Mouse (Mus musculus): ENCODE measurements around the gene Snorc. TPM values are rescaled to one million over a fixed set of nuclear protein-coding genes. Genes with fewer than 3 reads are reported as not detected.

The Snorc gene
- polyA plus RNA-seq, 1 experiment, result 0.40 TPM

DNA sequence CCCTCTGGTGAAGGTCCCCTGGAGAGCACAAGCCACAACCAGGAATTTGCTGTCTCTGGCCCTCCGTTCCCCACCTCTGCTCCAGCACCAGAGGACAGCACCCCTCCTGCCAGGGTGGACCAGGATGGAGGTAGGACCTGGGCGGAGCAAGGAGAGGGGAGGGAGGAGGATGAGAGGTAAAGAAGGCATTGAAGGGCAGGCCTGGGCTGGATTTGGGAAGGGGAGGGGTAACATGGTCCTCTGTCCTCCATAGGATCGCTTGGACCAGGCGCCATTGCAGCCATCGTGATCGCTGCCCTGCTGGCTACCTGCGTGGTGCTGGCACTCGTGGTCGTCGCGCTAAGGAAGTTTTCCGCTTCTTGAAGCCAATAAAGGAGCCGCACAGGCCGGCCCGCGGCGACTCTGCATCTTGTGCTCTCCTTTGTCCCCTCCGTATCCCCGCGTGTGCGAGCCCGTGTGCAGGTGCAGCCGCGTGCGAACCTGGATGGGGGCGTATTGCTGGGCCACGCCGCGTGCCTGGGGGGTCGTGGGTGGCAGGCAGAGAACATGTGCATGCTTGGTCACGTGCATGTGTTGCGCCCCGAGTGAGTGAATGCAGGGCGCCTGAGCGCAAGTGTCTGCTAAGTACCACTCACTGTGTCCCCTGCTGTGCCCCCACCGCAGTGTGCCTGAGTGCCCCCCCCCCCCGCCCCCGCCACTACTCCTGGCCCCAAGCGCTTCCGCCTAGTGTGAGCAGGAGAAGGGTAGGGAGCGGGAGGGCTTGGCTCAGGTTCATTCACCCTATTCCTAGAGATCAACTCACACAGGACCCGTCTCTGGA is 5.2 kb downstream of the Snorc start:
- DNase-seq (ENCODE audit: low read depth), result peak; percentile 41
- TF ChIP-seq CTCF (IDR thresholded peaks at IDR 0.05; ENCODE audit: borderline replicate concordance, extremely low read depth, insufficient read depth, insufficient read length) (no peak), POLR2A (IDR thresholded peaks at IDR 0.05; ENCODE audit: borderline replicate concordance, extremely low read depth, insufficient read depth, insufficient read length, poor library complexity, severe bottlenecking) (no peak)

DNA sequence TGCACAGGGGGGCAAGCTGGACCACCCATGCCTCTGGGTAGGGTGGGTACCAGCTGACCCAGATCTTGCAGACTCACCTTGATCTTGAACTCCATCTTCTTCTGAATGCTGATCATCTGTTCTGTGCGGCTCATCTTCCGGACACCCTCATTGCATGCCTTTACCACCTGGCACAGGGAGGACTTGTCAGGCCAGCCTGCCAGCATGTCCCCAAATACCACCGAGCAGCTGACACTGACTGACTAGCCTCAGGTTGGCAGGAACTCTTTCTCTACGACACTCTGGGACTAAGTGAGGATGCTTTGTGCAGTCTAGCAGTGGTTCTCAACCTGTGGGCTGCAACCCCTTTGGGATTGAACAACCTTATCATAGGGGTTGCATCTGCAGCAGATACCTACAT is 12.5 kb downstream of the Snorc start:
- no peak for DNase-seq (ENCODE audit: low read depth)
- no peak for TF ChIP-seq POLR2A (IDR thresholded peaks at IDR 0.05; ENCODE audit: borderline replicate concordance, extremely low read depth, insufficient read depth, insufficient read length, poor library complexity, severe bottlenecking)
- no peak for TF ChIP-seq CTCF (IDR thresholded peaks at IDR 0.05; ENCODE audit: borderline replicate concordance, extremely low read depth, insufficient read depth, insufficient read length)

DNA sequence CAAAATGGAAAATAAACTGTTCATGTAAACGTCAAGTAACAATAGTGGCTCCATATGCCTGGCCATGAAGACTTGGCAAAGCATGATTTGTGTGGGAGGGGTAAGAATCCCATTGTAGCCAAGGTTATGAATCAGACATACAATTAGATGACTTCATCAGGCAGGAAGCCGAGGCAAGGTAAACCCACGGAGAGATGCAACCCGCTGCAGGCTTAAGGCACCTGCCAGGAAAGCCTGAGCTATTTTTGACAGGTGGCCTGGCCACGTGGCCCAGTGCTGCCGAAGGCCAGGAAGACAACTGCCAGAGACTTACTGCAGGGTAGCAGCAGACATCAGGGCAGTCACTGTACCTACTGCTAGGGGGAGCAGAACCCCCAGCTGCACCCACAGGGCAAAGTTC is 16.3 kb downstream of the Snorc start:
- DNase-seq (ENCODE audit: low read depth), result no peak
- TF ChIP-seq POLR2A (IDR thresholded peaks at IDR 0.05; ENCODE audit: borderline replicate concordance, extremely low read depth, insufficient read depth, insufficient read length, poor library complexity, severe bottlenecking), result no peak
- no peak for TF ChIP-seq CTCF (IDR thresholded peaks at IDR 0.05; ENCODE audit: borderline replicate concordance, extremely low read depth, insufficient read depth, insufficient read length)

DNA sequence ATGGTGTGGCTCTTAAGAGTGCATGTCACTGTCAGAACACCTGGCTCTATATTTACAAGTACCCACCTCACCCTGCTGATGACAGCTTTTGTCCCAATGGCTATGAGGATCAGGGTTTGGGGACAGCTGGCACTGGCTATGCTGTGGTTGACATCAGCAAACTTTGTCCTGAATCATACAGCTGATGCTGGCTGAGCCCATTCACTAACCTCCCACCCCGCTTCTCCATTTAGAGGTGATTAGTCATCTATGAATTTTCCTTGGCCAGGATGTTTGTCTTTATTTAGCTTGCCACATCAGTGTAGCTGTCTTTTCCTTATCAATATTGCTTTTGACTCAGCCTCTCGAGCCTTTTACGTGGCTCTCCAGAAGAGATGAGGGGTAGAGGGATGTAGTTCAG is 22.2 kb downstream of the Snorc start:
- DNase-seq (ENCODE audit: low read depth), result no peak
- TF ChIP-seq CTCF (IDR thresholded peaks at IDR 0.05; ENCODE audit: borderline replicate concordance, extremely low read depth, insufficient read depth, insufficient read length) (no peak), POLR2A (IDR thresholded peaks at IDR 0.05; ENCODE audit: borderline replicate concordance, extremely low read depth, insufficient read depth, insufficient read length, poor library complexity, severe bottlenecking) (no peak)

DNA sequence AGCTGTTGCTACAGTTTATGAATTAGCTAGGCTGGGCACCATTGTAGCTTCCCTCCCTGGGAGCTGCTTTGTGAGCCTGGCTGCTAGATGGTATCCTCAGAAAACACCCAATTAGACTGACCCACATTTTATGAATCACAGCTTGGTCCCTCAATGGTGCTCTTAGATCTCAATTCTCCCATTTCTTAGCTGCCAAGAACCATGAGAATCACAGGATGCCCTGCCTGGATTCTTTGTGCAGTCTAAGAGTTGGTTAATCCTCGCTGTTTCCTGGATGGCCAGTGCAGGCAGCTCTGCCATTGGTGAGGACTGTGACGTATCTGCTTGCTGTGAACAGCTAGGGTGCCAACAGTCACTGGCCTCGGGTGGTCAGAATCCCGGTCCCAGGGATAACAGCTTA is 23.5 kb downstream of the Snorc start:
- TF ChIP-seq POLR2A (IDR thresholded peaks at IDR 0.05; ENCODE audit: borderline replicate concordance, extremely low read depth, insufficient read depth, insufficient read length, poor library complexity, severe bottlenecking) (no peak), CTCF (IDR thresholded peaks at IDR 0.05; ENCODE audit: borderline replicate concordance, extremely low read depth, insufficient read depth, insufficient read length) (no peak)
- DNase-seq (ENCODE audit: low read depth), result no peak

DNA sequence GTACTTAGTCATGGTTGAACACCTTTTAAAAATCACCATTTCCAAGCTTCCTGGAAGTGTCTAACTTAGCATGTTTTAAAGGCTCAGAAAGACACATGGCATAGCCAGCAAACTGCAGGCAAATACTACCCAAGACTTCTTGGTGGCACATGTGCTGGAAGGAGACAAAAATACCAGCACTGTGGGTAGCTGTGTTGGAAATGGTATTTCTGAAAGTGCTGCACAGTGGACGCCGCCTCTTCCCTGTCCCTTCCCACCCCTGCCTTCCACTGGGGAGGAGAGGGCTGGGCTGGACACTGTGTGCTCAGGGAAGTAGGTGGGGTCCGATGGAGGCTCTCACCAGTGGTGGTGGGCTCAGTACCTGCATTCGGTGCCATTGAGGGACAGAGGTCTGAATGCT is 35.5 kb downstream of the Snorc start:
- no peak for DNase-seq (ENCODE audit: low read depth)
- TF ChIP-seq CTCF (IDR thresholded peaks at IDR 0.05; ENCODE audit: borderline replicate concordance, extremely low read depth, insufficient read depth, insufficient read length) (no peak), POLR2A (IDR thresholded peaks at IDR 0.05; ENCODE audit: borderline replicate concordance, extremely low read depth, insufficient read depth, insufficient read length, poor library complexity, severe bottlenecking) (no peak)

DNA sequence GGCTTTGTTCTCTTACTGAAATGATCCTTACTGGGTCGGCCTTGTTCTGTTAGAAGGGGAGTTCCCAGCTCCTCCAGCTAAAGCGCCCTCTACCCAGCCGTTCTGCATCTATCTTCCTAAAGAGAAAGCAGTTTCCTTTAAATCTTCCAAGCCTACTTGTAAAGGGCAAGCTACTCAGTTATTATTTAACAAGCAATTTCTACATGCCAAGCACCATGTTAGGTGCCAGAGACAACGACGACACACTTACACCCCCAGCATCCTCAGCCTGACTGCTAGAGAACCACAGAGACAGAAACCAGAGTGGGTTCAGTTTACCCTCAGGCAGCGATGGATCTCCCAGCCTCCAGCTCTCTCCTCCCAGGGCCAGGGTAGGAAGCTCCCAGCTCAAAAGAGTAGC is 37.8 kb downstream of the Snorc start:
- DNase-seq (ENCODE audit: low read depth), result no peak
- no peak for TF ChIP-seq POLR2A (IDR thresholded peaks at IDR 0.05; ENCODE audit: borderline replicate concordance, extremely low read depth, insufficient read depth, insufficient read length, poor library complexity, severe bottlenecking)
- TF ChIP-seq CTCF (IDR thresholded peaks at IDR 0.05; ENCODE audit: borderline replicate concordance, extremely low read depth, insufficient read depth, insufficient read length), result no peak

DNA sequence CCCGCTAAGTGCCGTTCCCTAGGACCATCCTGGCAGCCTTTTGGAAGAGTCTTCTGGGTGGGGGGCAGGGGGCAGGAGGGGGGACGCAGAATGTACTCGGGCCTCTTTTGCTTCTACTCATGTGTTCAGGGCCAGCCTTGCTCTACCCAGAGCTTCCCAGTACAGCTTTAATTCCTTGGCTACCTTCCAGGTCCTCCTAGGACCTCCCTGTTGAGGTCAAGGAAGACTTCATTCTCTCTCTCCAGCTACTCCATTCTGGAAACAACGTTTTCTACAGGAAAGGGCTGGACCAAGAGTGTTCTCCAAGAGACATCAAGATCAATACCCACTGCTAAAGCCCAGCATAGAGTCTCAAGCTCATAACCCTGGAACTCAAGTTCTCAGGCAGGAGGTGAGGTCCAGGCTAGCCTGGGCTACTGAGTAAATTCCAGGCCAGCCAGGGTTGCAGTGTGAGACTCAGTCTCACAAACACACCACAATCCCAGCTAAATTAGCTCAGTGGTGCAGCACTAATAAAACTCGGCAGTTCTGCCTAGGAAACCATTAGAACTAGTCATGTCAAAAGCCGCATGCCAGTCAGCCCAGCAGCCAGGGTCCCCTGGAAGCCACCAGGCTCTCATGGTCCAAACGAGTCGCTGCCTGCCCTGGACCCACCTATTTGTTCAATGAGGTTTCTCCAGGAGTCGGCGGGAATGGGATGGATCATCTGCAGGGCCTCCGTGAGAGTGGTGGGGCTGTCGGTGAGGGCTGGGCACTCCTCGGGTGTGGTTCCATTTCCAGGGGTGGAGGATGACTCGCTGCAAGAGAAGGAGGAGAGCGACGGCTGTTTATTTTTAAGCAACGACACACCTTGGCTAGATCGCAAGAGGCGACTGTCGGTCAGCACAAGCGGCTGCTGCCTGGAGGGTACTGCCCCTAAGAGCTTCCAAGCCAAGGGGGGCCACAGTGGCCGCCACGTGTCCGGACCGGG is 38.8 kb downstream of the Snorc start:
- TF ChIP-seq POLR2A (IDR thresholded peaks at IDR 0.05; ENCODE audit: borderline replicate concordance, extremely low read depth, insufficient read depth, insufficient read length, poor library complexity, severe bottlenecking) (no peak), CTCF (IDR thresholded peaks at IDR 0.05; ENCODE audit: borderline replicate concordance, extremely low read depth, insufficient read depth, insufficient read length) (no peak)
- no peak for DNase-seq (ENCODE audit: low read depth)

DNA sequence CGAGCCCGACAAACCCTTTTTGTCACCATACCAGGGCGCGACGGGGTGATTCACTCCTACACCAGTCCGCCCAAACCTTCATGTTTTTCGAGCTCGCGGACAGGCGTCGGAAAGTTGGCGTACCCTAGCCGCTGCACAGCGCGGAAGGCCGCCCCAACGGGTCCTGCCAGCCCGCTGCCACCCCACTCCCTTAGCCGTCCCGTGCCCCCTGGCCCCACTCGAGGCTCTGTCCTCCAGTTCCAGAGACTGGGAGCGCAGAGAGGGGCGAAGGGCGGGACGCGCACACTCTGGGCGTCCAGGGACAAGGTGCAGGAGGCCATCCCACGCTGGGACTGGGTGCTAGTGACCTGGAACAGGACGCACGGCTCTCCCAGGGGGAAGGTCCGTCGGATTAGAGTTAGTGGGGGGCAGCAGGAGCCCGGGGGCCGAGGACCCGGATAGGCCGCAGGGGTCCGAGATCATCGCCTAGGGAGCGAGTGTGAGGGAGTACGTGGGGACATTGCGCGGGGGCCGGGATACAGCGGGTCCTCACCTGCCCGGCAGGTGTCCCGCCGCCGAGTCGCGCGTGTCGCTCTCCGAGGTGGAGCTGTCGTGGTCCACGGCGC is 39.6 kb downstream of the Snorc start, which contains the start of gene Neu2:
Neu2 (plus strand) TSS at position 329 of the 605 bp plus-strand sequence.
- DNase-seq (ENCODE audit: low read depth), result no peak

DNA sequence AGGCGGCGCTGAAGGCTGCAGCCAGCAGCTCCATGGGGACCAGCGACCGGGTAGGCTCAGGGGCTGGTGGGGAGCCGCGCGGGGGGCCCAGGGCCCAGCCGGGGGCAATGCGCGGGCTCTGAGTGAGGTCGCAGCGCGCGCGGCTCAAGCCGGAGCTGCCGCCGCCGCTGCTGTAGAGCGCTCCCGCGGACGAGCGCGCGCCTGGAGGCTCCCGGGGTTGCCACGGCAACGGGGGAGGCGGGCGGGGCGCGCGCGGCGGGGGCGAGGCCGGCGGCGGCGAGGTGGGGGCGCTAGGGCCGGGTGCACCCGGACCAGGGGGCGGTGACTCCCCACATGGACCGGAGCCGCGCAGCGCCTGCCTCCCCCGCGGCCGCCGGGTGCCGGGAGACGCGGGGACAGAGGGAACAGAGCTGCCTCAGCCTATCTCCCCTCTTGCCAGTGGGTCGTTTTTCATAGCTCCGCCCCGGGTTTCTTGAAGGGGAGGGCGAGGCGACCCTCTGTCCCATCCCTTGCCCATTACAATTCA is 40.2 kb downstream of the Snorc start:
- TF ChIP-seq CTCF (IDR thresholded peaks at IDR 0.05; ENCODE audit: borderline replicate concordance, extremely low read depth, insufficient read depth, insufficient read length) (no peak), POLR2A (IDR thresholded peaks at IDR 0.05; ENCODE audit: borderline replicate concordance, extremely low read depth, insufficient read depth, insufficient read length, poor library complexity, severe bottlenecking) (0 out of 2 replicates have a peak, but pooled peaks have one; percentile 3)
- DNase-seq (ENCODE audit: low read depth), result peak; percentile 76

More for the DNA sequence above, 39.6 kb downstream of the Snorc start, which contains the start of gene Neu2:
- TF ChIP-seq CTCF (IDR thresholded peaks at IDR 0.05; ENCODE audit: borderline replicate concordance, extremely low read depth, insufficient read depth, insufficient read length) (no peak), POLR2A (IDR thresholded peaks at IDR 0.05; ENCODE audit: borderline replicate concordance, extremely low read depth, insufficient read depth, insufficient read length, poor library complexity, severe bottlenecking) (no peak)
